Mouse (Mus musculus) large intestine, adult 2 months (tissue): Measurements from ENCODE around the gene Cog8. TPM values are rescaled to one million over a fixed set of nuclear protein-coding genes. Genes with fewer than 3 reads are reported as not detected.

ENCODE experiments used
- polyA plus RNA-seq: library from polyadenylated mRNA; depleted of rRNA; stranded (reverse); fragments of >200 nt; gene quantifications from 2 replicates; pipeline ENCODE4 v1.2.3, GENCODE M21; 2012; rRNA removed

Gene Cog8
- polyA plus RNA-seq, 1 experiment: 28.5 TPM

Other genes starting within 250 kb of the Cog8 start
- gene Has3, start 186.4 kb downstream of the Cog8 start, polyA plus RNA-seq: 0.25 and 0.34 TPM in 2 replicates
- 17.1 and 20.3 TPM in 2 replicates for gene Utp4, start 163.1 kb downstream of the Cog8 start, polyA plus RNA-seq
- 2.2 and 3.9 TPM in 2 replicates for gene Sntb2, start 120.9 kb downstream of the Cog8 start, polyA plus RNA-seq
- 24.0 and 25.8 TPM in 2 replicates for gene Vps4a, start 25.5 kb downstream of the Cog8 start, polyA plus RNA-seq
- 18.0 and 21.9 TPM in 2 replicates for gene Pdf, start 8.1 kb downstream of the Cog8 start, polyA plus RNA-seq
- gene Nip7, start 188 bp upstream of the Cog8 start, polyA plus RNA-seq: 28.4 and 31.3 TPM in 2 replicates
- gene Tmed6, start 9.0 kb upstream of the Cog8 start, polyA plus RNA-seq: 7.5 and 18.0 TPM in 2 replicates
- gene Terf2, start 39.9 kb upstream of the Cog8 start, polyA plus RNA-seq: 7.6 and 9.6 TPM in 2 replicates
- 107 and 208 TPM in 2 replicates for gene Cyb5b, start 94.0 kb upstream of the Cog8 start, polyA plus RNA-seq
- 5.8 and 13.8 TPM in 2 replicates for gene Nfat5, start 236.8 kb upstream of the Cog8 start, polyA plus RNA-seq